Comparison of ENCODE assay signal across 12 mouse cellular contexts in genomic region chr5:64819390-64819789, GRCm38 (mm10). TPM values are rescaled to one million over a fixed set of nuclear protein-coding genes. Genes with fewer than 3 reads are reported as not detected.
DNase-seq lines count a peak whose midpoint lies in the region.
"Had no signal": no experiment of that assay in that cellular context is flagged by ENCODE, and none has a peak within 500 bp of the region (broad histone marks: within the 10 kb centered on the region; RNA-seq: fewer than 3 reads in every experiment).

No protein-coding gene starts in this region.

- H3K27me3 ChIP-seq in splenic B cell, adult 2 months (ENCODE audit: control insufficient read depth, insufficient read depth, low read length, poor library complexity, severe bottlenecking) = no peaks in the 10 kb centered on the region
- H3K27me3 ChIP-seq: Patski had no signal

- peak; percentile 88 for DNase-seq in CD4-positive, CD25-positive, alpha-beta regulatory T cell, adult 2 months (ENCODE audit: low read depth, low spot score)
- DNase-seq in ES-CJ7 (ENCODE audit: low read depth, low spot score) = peak; percentile 61
- DNase-seq in lung, postnatal 25 days (ENCODE audit: low spot score) = peak; percentile 78
- peak; percentile 83 for DNase-seq in splenic B cell, adult 2 months (ENCODE audit: low read depth, low spot score)
- no peak for DNase-seq in left cerebral cortex, postnatal 14 days (ENCODE audit: low spot score in 2 of 2)
- DNase-seq in gastrocnemius, postnatal 10 days = no peak
- no peak for DNase-seq in cerebellum, postnatal 10 days
- DNase-seq in gastrocnemius, postnatal 14 days = no peak
- DNase-seq: gastrocnemius, postnatal 36 days; heart, postnatal 14 days; kidney, postnatal 14 days had no signal

- H3K36me3 ChIP-seq in splenic B cell, adult 2 months (ENCODE audit: control insufficient read depth, insufficient read depth, low read length, poor library complexity, severe bottlenecking) = peaks cover 20% of the 10 kb centered on the region

- intact Hi-C loops in left cerebral cortex, postnatal 14 days (cut with DNase I) = no loop called here
- intact Hi-C loops in gastrocnemius, postnatal 14 days (cut with DNase I; ENCODE audit: low total_unique reads) = loop anchor here (5.0 to 10.0 kb wide), 2 partner anchors 45 to 437 kb away; no protein-coding TSS in a partner anchor

RNA-seq across cellular contexts. Expression of gene Klf3, which starts 16.2 kb away (rescaled TPM):
- total RNA-seq in left cerebral cortex, postnatal 14 days (2021) = 10 to 100 TPM; 24.2 to 31.2 TPM
- total RNA-seq in gastrocnemius, postnatal 10 days (2021) = 10 to 100 TPM; 31.7 to 46.3 TPM
- 10 to 100 TPM; 23.7 to 26.6 TPM for total RNA-seq in gastrocnemius, postnatal 14 days (2021)

Comparison
In these comparisons a context has a peak if more than half of its experiments do, and no peak if none do; other contexts are left out.
1. DNase-seq: peak in CD4-positive, CD25-positive, alpha-beta regulatory T cell, adult 2 months (single experiment), ES-CJ7 (single experiment), lung, postnatal 25 days (single experiment) and splenic B cell, adult 2 months (single experiment); none in left cerebral cortex, postnatal 14 days (0 of 2), gastrocnemius, postnatal 10 days (single experiment), cerebellum, postnatal 10 days (0 of 2) and gastrocnemius, postnatal 14 days (single experiment).